Mouse (Mus musculus): Measurements from ENCODE around the gene Ltk.

Gene Ltk

DNA sequence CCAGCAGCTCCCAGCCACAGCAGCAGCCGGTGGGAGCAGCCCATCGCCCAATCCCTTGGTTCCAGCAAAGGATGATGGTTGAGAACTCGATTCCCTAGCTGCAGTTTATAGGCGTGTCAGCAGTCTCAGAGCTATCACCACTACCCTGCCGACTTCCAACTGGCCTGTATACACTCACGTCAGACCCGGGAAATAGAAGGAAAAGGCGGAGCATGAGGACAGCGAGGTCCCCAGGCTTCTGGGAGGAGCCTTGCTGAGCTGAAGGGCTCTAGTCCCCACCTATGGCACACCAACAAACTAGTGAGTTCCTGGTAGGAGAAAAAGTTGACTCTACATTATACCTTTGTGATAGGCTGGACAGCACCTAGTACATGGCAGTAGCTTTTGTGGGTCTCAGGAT is at the start of gene Ltk:
Gene Ltk (minus strand): TSS at position 181 of the 400 bp plus-strand sequence.
- no peak for DNase-seq (ENCODE audit: low spot score in 2 of 2)

DNA sequence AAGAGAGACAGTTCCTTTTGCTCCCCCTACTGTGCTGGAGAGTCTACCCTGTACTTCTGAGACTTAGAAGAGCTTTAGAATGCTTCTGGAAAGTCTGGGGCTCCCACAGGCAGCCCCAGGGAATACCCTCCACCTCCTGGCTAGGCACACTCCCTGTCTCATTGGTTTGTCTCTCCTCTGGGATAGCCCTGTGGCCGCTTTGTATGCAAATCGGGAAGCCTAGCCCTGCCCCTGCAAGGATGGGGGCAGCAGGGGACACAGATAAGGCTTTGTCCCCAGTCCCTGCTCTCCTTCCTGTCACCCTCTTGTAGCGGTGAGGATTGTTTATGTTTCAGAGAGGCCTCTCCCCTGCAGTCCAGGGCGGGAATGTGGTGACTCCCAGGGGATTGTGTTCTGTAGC is 48.6 kb upstream of the Ltk start:
- no peak for DNase-seq (ENCODE audit: low spot score in 2 of 2)

GRCm38 (mm10) chr2:119808438-119808837 is 48.2 kb upstream of the Ltk start:
- no peak for DNase-seq (ENCODE audit: low spot score in 2 of 2)

DNA sequence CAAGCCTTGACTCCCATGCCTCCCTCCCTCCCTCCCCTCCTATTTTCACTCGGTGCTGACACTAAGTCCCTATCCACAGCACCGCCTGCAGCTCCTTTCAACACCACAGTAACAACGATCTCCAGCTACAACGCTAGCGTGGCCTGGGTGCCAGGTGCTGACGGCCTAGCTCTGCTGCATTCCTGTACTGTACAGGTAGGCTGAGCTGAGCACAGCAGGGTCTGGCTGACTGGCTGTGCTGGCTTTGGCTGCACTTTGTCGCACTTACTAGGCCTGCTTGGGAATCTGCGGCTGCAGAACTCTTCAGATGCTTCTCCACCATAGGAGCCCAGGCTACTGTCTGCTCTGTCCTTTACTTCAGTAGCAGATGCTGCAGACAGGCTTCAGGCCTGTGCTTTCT is 45.3 kb upstream of the Ltk start:
- no peak for DNase-seq (ENCODE audit: low spot score in 2 of 2)

DNA sequence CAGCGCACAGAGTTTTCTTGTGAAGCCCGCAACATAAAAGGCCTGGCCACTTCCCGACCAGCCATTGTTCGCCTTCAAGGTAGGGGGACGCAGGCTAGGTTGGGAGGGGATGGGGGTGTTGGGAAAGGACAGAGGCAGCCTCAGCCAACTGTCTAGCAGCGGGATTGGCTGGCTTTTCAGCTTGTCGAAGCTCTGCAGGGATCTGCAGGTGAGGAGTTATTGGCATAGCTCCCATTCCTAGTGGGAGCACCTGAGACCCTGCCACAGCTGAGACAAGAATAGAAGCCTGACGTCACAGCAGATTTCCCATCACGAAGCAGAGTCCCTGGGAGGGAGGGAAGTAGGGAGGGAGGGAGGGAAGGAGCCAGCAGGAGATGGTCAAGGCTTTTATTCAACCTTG is 44.5 kb upstream of the Ltk start:
- no peak for DNase-seq (ENCODE audit: low spot score in 2 of 2)

GRCm38 (mm10) chr2:119804275-119804628 is 44.0 kb upstream of the Ltk start:
- DNase-seq (ENCODE audit: low spot score in 2 of 2) = no peak

DNA sequence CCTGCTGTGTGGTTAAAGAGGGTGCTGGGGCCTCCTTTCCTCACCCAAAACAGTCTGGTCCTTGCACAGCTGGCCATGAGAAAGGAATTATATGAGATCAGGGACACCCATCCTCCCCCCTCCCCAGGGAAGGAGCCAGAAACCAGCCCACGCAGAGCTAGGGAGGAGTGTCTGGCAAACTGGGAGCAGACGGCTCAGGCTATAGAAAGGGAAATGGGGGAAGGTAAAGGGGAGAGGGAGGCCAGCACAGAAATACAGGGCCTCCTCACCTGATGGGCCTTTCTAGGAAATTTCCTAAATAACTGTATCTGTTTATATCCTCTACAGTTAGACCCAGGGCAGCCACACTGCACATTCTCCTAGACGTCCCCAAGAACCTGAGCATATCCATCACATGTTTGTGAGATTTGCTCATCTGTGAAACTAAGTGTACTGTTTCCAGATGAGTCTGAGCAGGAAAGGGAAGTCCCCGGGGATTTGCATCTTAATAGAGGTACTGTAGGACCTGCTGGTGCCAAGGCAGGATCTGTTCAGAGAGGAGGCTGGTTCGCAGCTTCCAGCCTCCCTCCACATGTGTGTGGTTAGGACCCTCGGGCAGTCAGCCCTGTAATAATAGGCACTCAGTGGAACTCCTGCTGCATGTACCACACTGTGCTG is 43.5 kb upstream of the Ltk start:
- DNase-seq (ENCODE audit: low spot score in 2 of 2) = no peak

DNA sequence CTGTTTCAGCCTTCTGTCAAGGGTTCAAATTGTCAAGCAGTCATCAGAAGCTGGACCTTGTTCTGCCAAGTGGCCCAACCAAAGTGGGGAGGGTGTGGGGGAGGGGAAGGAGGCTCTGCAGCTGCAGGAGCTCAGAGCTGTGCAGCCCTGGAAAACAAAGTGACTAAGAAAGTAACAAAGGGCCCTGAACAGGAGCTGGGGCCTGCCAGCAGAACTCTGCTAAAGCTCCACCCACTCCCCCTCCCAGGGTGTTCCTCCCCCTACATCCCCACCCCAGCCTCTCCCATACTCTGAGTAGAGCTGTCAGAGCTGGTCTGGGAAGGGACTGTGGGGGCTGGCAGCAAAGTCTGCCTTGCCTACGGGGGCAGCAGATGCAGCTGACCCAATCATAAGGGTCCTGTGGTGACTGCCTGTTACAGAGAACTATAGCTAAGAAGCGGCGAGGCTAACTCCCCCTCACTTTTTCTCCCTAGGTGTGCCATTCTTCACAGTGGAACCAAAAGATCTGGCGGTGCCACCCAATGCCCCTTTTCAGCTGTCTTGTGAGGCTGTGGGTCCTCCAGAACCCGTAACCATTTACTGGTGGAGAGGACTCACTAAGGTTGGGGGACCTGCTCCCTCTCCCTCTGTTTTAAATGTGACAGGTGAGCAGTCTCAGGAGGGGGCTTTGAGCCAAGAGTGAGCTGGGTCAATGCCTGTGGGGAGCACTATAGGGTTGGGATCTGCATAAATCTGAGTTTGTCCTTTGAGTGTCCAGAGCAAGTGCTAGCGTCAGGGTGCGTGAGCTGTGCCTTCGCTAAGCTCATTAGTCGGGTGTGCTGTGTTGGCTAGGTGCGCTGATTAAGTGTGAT is 42.8 kb upstream of the Ltk start:
- DNase-seq (ENCODE audit: low spot score in 2 of 2) = no peak

GRCm38 (mm10) chr2:119800876-119801846 is 40.9 kb upstream of the Ltk start:
- DNase-seq (ENCODE audit: low spot score in 2 of 2) = no peak

DNA sequence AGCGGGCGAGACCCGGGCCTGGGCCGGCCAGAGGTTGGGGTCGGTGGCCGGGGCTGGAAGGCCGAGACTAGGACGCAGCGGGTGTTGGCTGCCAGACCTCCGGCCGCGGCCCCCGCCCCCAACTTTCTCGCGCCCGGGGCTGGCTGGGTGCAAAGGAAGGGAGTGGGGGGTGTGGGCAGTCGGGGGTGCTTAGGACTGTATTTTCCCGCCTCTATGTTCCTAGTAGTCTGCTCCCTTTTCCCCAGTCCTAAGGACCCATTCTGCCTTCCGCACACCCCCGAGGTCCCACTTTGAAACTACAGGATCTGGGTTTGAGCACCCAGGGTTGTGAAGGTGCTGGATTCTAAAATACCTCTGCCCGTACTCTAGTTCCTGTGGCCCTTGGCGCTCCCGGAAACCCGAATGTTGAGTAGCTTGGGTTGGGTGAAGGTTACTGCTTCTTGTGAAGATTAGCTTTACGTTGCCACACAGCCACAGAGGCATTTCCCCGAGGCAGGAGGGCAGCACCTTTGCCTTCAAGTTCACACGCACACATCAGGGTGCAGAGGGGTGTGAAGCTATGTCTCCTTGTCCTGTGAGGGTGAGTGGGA is 39.8 kb upstream of the Ltk start:
- DNase-seq (ENCODE audit: low spot score in 2 of 2) = no peak

DNA sequence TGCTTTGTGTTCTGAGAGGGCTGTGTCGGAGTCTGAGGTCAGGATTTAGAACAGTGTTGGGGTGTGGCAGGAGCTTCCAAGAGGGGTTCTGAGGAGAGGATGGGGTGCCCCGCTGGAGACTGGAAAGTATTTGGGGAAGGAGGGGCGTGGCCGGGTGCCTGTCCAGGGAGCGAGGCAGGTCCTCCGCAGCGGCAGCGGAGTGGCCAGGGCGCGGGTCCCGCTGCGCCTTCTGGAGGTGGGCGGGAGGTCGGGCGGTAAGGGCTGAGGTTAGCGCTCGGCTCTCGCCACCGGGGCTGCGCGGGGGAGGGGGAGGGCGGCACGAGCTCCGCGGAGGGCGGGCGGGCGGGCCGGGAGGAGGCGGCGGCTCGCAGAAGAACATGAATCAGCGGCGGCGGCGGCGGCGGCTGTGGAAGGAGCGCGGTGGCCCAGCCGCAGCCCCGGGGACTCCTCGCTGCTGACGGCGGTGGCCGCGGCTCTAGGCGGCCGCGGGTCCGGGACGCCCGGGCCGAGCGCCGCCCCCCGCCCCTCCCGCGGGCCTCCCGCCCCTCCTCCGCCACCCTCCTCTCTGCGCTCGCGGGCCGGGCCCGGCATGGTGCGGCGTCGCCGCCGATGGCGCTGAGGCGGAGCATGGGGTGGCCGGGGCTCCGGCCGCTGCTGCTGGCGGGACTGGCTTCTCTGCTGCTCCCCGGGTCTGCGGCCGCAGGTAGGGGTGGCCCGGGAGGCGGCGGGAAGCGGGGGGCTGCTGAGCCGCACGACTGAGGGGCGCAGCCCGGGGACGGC is 39.1 kb upstream of the Ltk start:
- peak; percentile 24 to 48 for DNase-seq (ENCODE audit: low spot score in 2 of 2)

- peak in 1 of 2 experiments; percentile 69 for DNase-seq (ENCODE audit: low spot score in 2 of 2)
Observed at GRCm38 (mm10) chr2:119798246-119798927, 38.2 kb upstream of the Ltk start.

DNA sequence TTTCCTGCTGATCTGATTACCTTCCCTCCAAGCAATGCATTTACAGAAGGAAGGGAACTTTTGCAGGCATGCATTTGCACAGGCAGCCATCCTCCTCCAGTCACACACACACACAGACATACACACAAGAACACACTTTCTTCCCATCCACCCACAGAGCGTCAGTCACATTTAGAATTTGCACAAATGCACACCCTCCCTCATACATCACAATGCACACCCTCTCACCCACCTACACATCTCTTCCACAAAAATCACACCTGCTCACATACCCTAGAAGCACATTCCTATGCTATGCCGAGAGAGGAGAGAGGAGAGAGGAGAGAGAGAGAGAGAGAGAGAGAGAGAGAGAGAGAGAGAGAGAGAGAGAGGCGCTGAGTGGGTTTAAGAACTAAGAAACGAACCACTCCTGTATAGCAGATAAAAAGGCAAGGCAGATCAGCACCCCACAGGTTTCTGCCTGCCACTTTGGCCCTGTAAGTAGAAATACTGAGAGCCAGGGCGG is 37.1 kb upstream of the Ltk start, which contains the start of gene Tyro3:
Gene Tyro3 (plus strand): TSS at position 455 of the 505 bp plus-strand sequence.
- no peak for DNase-seq (ENCODE audit: low spot score in 2 of 2)

- DNase-seq (ENCODE audit: low spot score in 2 of 2) = no peak
Observed at GRCm38 (mm10) chr2:119789996-119790395, 29.8 kb upstream of the Ltk start.

DNA sequence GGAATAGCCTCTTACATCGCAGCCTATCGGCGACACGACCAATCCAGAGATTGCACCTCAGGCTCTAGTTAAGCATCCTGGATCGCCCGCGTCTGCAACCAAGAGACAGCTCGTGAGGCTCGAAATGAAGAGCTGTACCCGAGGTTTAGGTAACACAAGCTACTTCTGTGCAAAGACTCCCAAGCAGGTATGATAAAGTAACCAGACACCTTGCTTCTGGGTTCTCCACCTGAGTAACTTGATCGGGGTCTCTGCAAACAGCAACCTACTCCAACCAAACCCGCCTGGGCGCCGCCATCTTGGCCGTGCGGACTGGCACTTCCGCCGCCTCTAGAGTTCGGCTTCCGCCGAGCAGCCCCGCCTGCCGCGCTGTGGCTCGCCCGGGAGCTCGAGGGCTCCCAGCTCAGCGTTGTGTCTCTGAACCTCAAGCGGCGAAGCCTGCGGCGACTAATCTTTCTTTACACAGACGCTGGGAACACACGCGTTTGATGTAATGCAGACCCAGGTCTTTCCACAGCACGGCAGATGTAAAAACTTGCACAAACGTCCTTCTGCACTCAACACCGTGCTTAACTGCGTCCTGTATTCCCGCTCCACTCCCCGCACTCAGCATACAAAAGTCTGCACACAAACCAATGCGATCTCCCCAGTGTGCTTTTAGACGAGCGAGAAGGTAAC is 27.1 kb upstream of the Ltk start, which contains the start of gene Rpap1:
Gene Rpap1 (minus strand): TSS at position 332 of the 678 bp plus-strand sequence.
- peak; percentile 76 to 87 for DNase-seq (ENCODE audit: low spot score in 2 of 2)

DNA sequence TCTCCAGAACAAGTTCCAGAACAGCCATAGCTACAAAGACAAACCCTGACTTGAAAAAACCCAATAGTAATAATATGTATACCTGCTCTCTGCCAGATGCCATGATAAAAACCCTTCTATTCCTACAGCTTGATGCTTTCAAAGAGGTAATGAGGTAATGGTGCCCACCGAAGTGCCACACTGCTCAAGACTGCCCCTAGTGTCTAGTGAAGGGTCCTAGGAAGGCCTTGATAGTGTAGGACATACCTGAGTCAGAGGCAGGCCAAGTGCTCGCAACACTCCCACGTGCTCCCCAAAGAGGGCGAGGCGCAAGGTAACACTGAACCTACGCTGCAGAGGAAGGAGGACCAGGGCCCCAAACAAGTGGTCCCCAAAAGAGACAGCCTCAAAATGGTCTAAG is 7.0 kb upstream of the Ltk start:
- no peak for DNase-seq (ENCODE audit: low spot score in 2 of 2)

DNA sequence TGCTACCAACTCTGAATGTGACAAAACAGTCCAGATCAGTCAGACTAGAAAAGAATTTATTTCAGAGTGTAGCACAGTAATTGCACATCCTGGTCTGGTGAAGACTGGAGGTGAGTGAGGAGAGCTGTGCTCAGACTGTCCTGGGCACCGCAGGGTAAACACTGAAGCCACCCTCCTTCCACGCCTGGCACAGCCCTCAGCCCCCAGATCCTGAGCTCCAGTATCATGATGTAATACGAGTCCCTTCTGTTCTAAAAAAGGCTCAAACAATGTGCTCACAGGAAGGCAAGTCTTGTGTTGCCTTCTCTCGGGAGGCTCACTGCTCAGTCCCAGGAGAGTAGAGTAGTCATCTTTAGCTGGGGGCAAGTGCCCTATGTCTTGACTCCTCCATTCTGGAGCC is 3.7 kb upstream of the Ltk start:
- DNase-seq (ENCODE audit: low spot score in 2 of 2) = no peak

DNA sequence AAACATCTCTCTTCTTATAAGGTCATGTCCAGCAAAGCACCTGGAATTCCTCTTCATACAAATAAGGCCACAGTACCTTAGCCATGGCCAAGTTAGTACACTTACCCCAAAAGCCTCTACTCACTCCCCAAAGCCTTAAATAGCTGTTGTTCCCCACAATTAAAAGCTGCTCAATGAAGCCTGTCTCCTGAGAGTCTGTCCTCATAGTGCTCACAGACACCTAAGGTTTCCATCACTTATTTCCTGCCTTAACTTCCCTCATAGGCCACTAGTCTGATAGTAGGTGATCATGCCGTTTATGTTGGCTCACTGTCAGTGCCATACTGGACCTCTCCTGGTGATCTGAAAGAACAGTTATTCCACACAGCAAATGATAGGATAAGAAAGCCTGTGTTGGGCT is 2.0 kb upstream of the Ltk start:
- DNase-seq (ENCODE audit: low spot score in 2 of 2) = no peak
